Mouse (Mus musculus): Measurements from ENCODE around the gene Cttnbp2.

GRCm38 (mm10) chr6:18415961-18416360 is 98.7 kb downstream of the Cttnbp2 start:
- no peak for TF ChIP-seq CTCF (IDR thresholded peaks at IDR 0.05; ENCODE audit: borderline replicate concordance, insufficient read depth, low read length)
- TF ChIP-seq POLR2A (IDR thresholded peaks at IDR 0.05; ENCODE audit: low read depth, low read length) = no peak
